Mouse (Mus musculus) CH12.LX (cell line): ENCODE results near the gene Rbm18. TPM values are rescaled to one million over a fixed set of nuclear protein-coding genes. Genes with fewer than 3 reads are reported as not detected.

Experiments used
- DNase-seq: peaks from one replicate; pipeline ENCODE4 v3.0.0-alpha.2; 2013; ENCODE audit errors: extremely low read depth
- H3K27ac ChIP-seq: 2 replicates; pipeline ENCODE4 v1.5.1; 2012; ENCODE audit warnings: low read depth, mild to moderate bottlenecking, control low read depth, moderate library complexity; ENCODE audit not compliant: insufficient read depth
- H3K27me3 ChIP-seq: replicated peaks from 2 replicates; pipeline ENCODE3; 2012; ENCODE audit warnings: inconsistent platforms
- H3K36me3 ChIP-seq, 2 experiments: replicated peaks in 1 of 2; 2 replicates each; pipeline versions ENCODE3 to v1.6.1; 2012; ENCODE audit warnings: inconsistent platforms in 1 of 2, low read length in 1 of 2, mild to moderate bottlenecking in 1 of 2, mixed read lengths in 1 of 2, moderate library complexity in 1 of 2; ENCODE audit not compliant: control insufficient read depth in 1 of 2, insufficient read depth in 1 of 2
- H3K4me1 ChIP-seq, 2 experiments: 2 replicates each; pipeline ENCODE4 v1.6.1; 2012; ENCODE audit warnings: inconsistent platforms in 1 of 2, moderate library complexity in 1 of 2; ENCODE audit not compliant: insufficient read depth in 2 of 2, control insufficient read depth in 1 of 2
- H3K4me2 ChIP-seq: 2 replicates; pipeline ENCODE4 v1.6.1; 2012; ENCODE audit warnings: low read depth, mild to moderate bottlenecking, control low read depth; ENCODE audit not compliant: poor library complexity, insufficient read depth, severe bottlenecking
- H3K4me3 ChIP-seq, 3 experiments: fragments of 150-350 bp in 1 of 3; sonication (generic) in 1 of 3; replicated peaks in 1 of 3; 2 replicates each; pipeline versions ENCODE3 to v1.5.1; 2011 to 2012; ENCODE audit warnings: low read depth in 2 of 3, low read length in 2 of 3, mild to moderate bottlenecking in 2 of 3, moderate library complexity in 2 of 3, control low read depth in 1 of 3, improper control_type of control experiment in 1 of 3, inconsistent platforms in 1 of 3, mixed read lengths in 1 of 3; ENCODE audit not compliant: poor library complexity in 1 of 3
- H3K79me2 ChIP-seq: replicated peaks from 2 replicates; pipeline ENCODE4 v1.6.1; 2012; ENCODE audit warnings: mild to moderate bottlenecking, moderate library complexity; ENCODE audit not compliant: control insufficient read depth, poor library complexity, insufficient read depth, severe bottlenecking; ENCODE audit errors: extremely low read depth
- H3K9ac ChIP-seq: 2 replicates; pipeline ENCODE4 v1.6.1; 2012; ENCODE audit warnings: low read depth, mild to moderate bottlenecking, control low read depth, moderate library complexity; ENCODE audit not compliant: insufficient read depth
- H3K9me3 ChIP-seq: replicated peaks from 2 replicates; pipeline ENCODE3; 2012; ENCODE audit warnings: low read length, inconsistent platforms, mixed read lengths
- GABPA ChIP-seq: IDR thresholded peaks from 2 replicates; pipeline ENCODE4 v1.6.1; 2012; ENCODE audit warnings: low read depth, low read length, improper control_type of control experiment, inconsistent platforms; ENCODE audit not compliant: insufficient replicate concordance
- HCFC1 ChIP-seq: IDR thresholded peaks from 2 replicates; pipeline ENCODE4 v1.6.1; 2012; ENCODE audit warnings: low read depth, mild to moderate bottlenecking, inconsistent platforms, low read length, improper control_type of control experiment
- IRF4 ChIP-seq: IDR thresholded peaks from 2 replicates; pipeline ENCODE4 v1.6.1; 2014; ENCODE audit warnings: low read depth, mild to moderate bottlenecking, inconsistent platforms, low read length, improper control_type of control experiment
- JUND ChIP-seq: conservative IDR thresholded peaks from 2 replicates; pipeline ENCODE4 v1.6.1; 2011; ENCODE audit warnings: low read depth, low read length, improper control_type of control experiment
- KAT2A ChIP-seq: IDR thresholded peaks from 2 replicates; pipeline ENCODE4 v1.6.1; 2012; ENCODE audit warnings: low read length, improper control_type of control experiment, inconsistent platforms; ENCODE audit not compliant: insufficient replicate concordance
- MAFK ChIP-seq: IDR thresholded peaks from 2 replicates; pipeline ENCODE4 v1.6.1; 2011; ENCODE audit warnings: low read length, improper control_type of control experiment; ENCODE audit not compliant: insufficient replicate concordance
- MAX ChIP-seq: IDR thresholded peaks from 2 replicates; pipeline ENCODE4 v1.6.1; 2011; ENCODE audit warnings: low read length, improper control_type of control experiment
- MAZ ChIP-seq: IDR thresholded peaks from 2 replicates; pipeline ENCODE4 v1.6.1; 2012; ENCODE audit warnings: low read depth, mild to moderate bottlenecking, inconsistent platforms, low read length, improper control_type of control experiment, moderate library complexity
- MYC ChIP-seq: IDR thresholded peaks from 2 replicates; pipeline ENCODE4 v1.6.1; 2011; ENCODE audit warnings: low read depth, mild to moderate bottlenecking, improper control_type of control experiment, low read length
- NRF1 ChIP-seq: IDR thresholded peaks from 2 replicates; pipeline ENCODE4 v1.6.1; 2014; ENCODE audit warnings: low read depth, mild to moderate bottlenecking, inconsistent platforms, low read length, improper control_type of control experiment, moderate library complexity
- PAX5 ChIP-seq: IDR thresholded peaks from 2 replicates; pipeline ENCODE4 v1.6.1; 2012; ENCODE audit warnings: low read length, inconsistent platforms, mixed read lengths
- POLR2A ChIP-seq: IDR thresholded peaks from 2 replicates; pipeline ENCODE4 v1.6.1; 2011; ENCODE audit warnings: low read depth, mild to moderate bottlenecking, improper control_type of control experiment, low read length
- POLR2AphosphoS2 ChIP-seq: IDR thresholded peaks from 2 replicates; pipeline ENCODE4 v1.6.1; 2011; ENCODE audit warnings: low read depth, low read length, improper control_type of control experiment
- RAD21 ChIP-seq: IDR thresholded peaks from 2 replicates; pipeline ENCODE4 v1.6.1; 2011; ENCODE audit warnings: low read depth, mild to moderate bottlenecking, low read length, improper control_type of control experiment, moderate library complexity
- SIN3A ChIP-seq: IDR thresholded peaks from 2 replicates; pipeline ENCODE4 v1.6.1; 2012; ENCODE audit warnings: low read length, improper control_type of control experiment, inconsistent platforms
- SMC3 ChIP-seq: IDR thresholded peaks from 2 replicates; pipeline ENCODE4 v1.6.1; 2011; ENCODE audit warnings: low read depth, low read length, improper control_type of control experiment
- TBP ChIP-seq: conservative IDR thresholded peaks from 2 replicates; pipeline ENCODE4 v1.6.1; 2011; ENCODE audit warnings: low read depth, low read length, improper control_type of control experiment
- ZMIZ1 ChIP-seq: IDR thresholded peaks from 2 replicates; pipeline ENCODE4 v1.6.1; 2012; ENCODE audit warnings: low read depth, mild to moderate bottlenecking, inconsistent platforms, low read length, improper control_type of control experiment
- dilution Hi-C: fragments of 300-500 bp; cut with MboI; formaldehyde crosslinking; loops from 2 replicates; pipeline ENCODE4 v1.14.3; 2020; ENCODE audit warnings: low sequenced_read_pairs; ENCODE audit not compliant: extremely low pct_unique_long_range_greater_than_20kb, extremely low pct_ligation_motif_present
- in situ Hi-C: fragments of 300-500 bp; cut with MboI; formaldehyde crosslinking; loops from 3 replicates; pipeline ENCODE4 v1.14.3; 2019; ENCODE audit warnings: low sequenced_read_pairs, low pct_ligation_motif_present, low pct_unique_long_range_greater_than_20kb, mixed read lengths
- polyA plus RNA-seq: library from polyadenylated mRNA; unstranded; fragments of >175 nt; gene quantifications from 2 replicates; pipeline ENCODE4 v1.2.1, GENCODE M21; 2012; ENCODE audit warnings: low read depth; ENCODE audit not compliant: insufficient read length
- total RNA-seq, 2 experiments: library from RNA; depleted of rRNA; stranded (reverse); fragments of 300-350 nt in 1 of 2; fragments of >200 nt in 1 of 2; gene quantifications; 2 replicates each; pipeline ENCODE4 v1.2.3; 2012 to 2014

Rbm18 gene
- total and polyA plus RNA-seq, 3 experiments, result 12.4 to 26.3 (median 14.9) TPM

DNA sequence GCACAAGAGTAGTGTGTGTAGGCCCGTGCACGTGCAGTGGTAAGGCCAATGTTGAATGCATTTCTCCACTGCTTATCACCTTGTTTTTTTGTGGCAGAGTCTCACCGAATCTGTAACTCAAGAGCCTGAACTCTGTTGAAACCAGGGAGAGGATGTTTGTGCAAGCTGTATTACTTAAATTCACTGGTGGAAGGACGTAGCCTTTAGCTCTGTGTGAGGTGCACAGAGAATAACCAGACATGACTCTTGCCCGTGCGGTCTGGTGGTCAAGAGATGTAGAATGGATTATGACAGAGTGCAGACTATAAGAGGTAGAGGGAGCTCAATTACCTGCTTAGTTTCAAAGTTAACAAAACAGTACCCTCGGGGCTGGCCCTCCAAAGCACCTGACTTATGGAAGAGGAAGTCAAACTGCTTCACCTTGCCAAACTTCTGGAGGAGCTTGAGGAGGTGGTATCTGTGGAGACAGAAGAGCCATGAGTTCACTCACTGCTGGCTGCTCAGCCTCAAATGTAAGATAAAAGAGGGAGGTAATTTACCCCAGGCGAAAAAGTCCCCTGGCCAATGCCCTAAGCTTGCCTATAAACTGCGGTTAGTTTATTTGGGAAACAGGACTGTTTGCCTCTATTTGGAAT is 9.7 kb downstream of the Rbm18 start:
- Histone ChIP-seq H3K4me3 (no peak overlapping the region), H3K27ac (no peak overlapping the region), H3K9ac (no peak overlapping the region), H3K79me2 (no peaks in the 10 kb centered on the region), H3K9me3 (no peaks in the 10 kb centered on the region), H3K36me3 (peaks cover 60 to 85% of the 10 kb centered on the region in 2 experiments), H3K4me2 (no peak overlapping the region), H3K27me3 (no peaks in the 10 kb centered on the region), H3K4me1 (no peaks in the 10 kb centered on the region)
- no peak for DNase-seq
- in situ Hi-C loops (no loop called here), dilution Hi-C loops (no loop called here)
- no peak for TF ChIP-seq JUND
- no peak for TF ChIP-seq NRF1
- no peak for TF ChIP-seq RAD21
- TF ChIP-seq IRF4, result no peak
- TF ChIP-seq POLR2AphosphoS2, result no peak
- no peak for TF ChIP-seq MAZ
- no peak for TF ChIP-seq MAFK
- TF ChIP-seq GABPA, result no peak
- no peak for TF ChIP-seq MAX
- no peak for TF ChIP-seq PAX5
- no peak for TF ChIP-seq TBP
- no peak for TF ChIP-seq MYC
- TF ChIP-seq ZMIZ1, result no peak
- TF ChIP-seq SMC3, result no peak
- no peak for TF ChIP-seq POLR2A

DNA sequence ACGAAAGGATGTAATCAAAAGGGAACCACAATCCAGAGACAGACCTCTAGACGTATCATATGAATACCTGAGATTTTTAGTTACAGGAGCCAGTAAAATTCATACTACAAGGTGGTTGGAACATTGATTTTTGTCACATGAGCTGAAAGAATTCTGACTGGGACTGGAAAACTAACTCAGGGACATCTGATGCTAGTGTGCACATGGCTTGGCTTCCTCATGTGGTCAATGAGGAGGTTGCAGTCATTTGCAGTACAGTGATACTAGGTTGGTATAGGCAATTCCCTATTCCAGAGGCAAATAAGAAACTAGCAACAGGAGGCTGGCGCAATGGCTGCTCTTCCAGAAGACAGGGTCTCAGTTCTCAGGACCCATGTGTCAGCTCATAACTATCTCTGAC is 23.9 kb downstream of the Rbm18 start:
- Histone ChIP-seq H3K79me2 (no peaks in the 10 kb centered on the region), H3K4me1 (no peaks in the 10 kb centered on the region), H3K27me3 (peaks cover 5% of the 10 kb centered on the region), H3K4me3 (no peak overlapping the region), H3K36me3 (peaks cover 11 to 20% of the 10 kb centered on the region in 2 experiments), H3K9me3 (no peaks in the 10 kb centered on the region), H3K27ac (no peak overlapping the region), H3K9ac (no peak overlapping the region), H3K4me2 (no peak overlapping the region)
- dilution Hi-C loops (no loop called here), in situ Hi-C loops (no loop called here)
- no peak for TF ChIP-seq HCFC1
- no peak for TF ChIP-seq SIN3A
- no peak for TF ChIP-seq GABPA
- no peak for TF ChIP-seq POLR2AphosphoS2
- TF ChIP-seq KAT2A, result no peak
- no peak for DNase-seq
